Mouse (Mus musculus) cerebellum, adult 9-10 months (tissue): ENCODE data around the gene Dynlrb1.
A peak's percentile ranks its signal among the peaks of the same experiment; 100 is the strongest.

Experiments used
- DNase-seq: peaks from one replicate; pipeline ENCODE4 v3.0.0; 2022

Gene Dynlrb1

GRCm38 (mm10) chr2:155236362-155236992 is at the start of gene Dynlrb1:
TSS of gene Dynlrb1 (plus strand) at chr2:155236533.
- DNase-seq: peak; percentile 99

- DNase-seq: peak; percentile 34
Measured at GRCm38 (mm10) chr2:155207419-155207818, 28.9 kb upstream of the Dynlrb1 start.

DNA sequence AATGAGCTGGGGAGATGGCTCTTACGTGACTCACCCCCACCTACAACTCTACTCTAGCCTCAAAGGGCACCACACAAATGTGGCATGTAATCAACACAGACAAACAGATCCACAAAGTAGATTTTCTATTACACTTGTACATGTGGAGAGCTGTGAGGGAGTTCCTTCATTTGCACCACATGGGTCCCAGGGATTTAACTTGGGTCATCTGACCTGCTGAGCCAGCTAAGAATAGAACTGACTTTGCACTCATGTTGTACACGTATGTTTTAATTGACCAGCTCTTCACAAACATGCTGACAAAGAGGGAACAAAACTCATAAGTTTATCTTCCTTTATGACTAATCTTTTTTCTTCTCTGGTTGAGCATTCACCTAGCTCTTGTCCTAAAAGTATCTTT is 13.2 kb upstream of the Dynlrb1 start:
- DNase-seq: no peak

DNA sequence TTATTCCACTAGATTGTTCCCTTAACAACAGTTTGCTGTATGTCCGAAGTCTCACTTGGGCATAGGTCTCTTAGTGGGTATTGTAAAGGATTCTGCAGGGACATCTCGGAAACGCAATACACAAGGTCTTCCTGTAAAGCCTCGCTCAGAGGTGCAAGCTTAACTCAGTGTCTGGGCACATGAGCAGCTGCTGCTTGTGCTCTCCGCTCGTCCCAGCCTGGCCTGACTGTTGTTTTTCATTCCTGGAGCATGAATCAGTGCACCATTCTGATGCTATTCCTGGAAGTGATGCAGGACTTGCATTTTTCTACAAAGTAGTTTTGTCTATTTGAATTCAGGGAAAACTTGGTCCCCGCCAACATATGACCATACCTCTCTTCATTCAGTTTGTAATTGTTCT is 11.6 kb upstream of the Dynlrb1 start:
- DNase-seq: no peak

DNA sequence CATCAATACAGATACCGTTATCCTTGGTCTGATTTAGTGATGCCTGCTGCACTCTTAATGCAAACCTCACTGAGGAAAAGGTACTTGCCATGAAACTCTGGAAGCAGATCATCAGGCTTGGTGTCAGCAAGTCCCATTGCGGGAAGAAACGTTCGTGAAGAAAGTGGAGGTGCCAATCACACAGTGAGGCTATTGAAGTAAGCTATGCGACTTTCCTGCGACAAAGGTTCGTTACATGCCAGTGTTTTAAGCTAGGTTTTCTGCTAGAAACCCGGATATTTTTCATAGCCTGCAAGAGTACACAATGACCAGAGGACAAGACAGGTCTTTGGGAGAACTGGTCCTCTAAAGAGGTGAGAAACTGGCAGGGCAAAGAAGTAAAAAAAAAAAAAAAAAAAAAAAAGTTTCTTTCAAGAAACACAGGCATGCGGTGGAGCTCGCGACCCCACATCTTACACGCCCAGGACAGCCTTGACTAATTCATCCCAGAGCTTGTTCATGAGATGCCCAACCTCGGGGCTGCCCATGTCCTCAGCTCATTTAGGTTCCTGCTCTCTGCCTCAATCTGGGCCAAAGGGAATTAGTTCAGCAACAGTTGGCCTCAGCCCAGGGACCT is 479 bp upstream of the Dynlrb1 start:
- no peak for DNase-seq

DNA sequence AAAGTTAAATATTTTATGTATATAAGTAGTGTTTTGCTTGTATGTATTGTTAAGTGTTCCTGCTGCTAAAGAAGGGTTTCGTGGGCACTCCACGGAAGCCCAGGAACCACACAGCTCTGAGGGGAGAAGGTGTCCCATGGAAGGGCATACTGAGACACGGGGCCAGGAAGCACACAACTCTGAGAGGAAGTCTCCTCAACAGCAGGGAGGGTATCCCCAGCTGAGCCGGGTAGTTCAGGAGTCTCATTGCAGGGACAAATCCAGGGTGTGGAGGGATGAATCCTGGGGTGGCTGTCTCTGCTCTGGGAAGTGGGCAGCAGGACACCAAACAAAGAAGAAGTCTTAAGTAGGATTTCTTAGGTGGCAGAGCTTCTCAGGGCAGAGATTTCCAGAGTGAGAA is 943 bp downstream of the Dynlrb1 start:
- no peak for DNase-seq

DNA sequence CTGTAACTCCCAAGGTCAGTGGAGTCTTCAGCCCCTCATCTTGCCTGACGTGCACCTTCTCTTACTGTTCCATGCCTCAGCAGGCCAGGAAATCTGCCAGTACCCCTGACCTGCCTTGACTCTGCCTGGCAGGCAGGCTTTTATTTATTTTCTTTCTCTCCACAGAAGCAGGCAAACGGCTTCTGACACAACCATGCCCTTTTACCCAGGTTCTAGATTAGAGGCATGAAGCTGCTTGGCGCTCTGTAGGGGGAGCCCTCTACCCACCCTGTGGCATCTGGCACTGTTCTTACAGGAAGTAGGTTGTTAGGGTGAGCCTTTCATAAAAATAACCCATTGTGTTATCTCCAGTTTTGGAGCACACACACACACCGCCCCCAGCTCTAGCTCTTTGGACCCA is 4.6 kb downstream of the Dynlrb1 start:
- DNase-seq: no peak

DNA sequence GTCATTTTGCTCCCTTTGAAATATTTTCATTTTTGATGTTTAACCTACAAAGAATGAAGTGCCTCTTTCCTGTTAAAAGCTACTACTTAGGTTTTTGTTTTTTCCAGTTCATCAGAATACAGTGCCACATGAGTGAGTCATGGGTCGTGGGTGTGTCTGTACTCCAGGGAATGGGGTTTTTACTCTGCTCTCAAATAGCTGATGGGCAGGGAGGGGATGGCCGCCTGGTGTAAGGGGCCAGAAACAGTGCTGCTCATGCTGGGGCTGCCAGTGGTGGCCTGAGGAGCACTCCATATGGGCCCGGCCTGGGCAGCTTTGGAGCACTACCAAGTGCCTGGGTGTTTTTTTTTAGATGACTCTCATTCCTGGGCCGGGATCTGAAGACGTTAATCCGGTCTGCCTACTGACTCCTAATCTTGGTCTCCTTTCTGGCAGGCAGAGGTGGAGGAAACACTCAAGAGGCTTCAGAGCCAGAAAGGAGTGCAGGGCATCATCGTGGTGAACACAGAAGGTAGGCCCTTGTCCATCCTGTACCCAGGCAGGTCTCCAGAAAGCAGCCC is 6.0 kb downstream of the Dynlrb1 start:
- no peak for DNase-seq

DNA sequence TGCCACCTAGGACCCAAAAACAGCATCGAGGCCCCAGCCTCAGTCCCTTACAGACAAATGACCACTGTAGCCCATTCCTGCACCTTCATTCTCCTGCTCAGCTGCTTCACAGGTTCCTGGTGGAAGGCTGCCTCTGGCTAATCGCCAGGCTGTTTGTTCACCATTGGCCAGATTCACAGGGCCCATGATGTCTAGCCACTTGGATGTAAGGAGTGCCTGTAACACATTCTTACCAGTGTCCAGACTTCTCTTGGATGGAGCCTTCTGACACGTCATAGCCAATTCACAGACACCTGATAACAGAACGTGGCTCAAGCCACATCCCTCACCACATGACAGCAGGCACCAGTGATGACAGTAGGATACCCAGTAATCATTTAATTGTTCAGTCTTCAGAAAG is 9.9 kb downstream of the Dynlrb1 start:
- no peak for DNase-seq

GRCm38 (mm10) chr2:155248206-155248605 is 11.9 kb downstream of the Dynlrb1 start:
- no peak for DNase-seq

- DNase-seq: no peak
Measured at GRCm38 (mm10) chr2:155248718-155249117, 12.4 kb downstream of the Dynlrb1 start.

DNA sequence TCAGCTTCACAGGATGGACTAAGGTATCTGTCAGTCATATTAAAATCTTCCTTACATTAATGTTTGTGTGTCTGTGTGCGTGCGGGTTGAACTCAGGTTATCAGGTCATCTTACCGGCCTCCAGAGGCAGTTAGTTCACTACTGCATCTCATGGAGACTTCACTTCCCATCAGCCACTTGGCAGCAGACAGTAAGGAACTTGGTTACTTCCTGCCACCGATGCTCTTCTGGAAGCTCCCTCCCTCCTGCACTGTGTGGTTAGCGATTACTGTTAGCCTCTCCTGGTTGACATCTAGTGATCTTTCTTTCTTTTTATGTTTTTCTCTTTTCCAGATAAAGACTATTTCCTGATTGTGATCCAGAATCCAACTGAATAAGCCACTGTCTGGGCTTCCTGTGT is 13.3 kb downstream of the Dynlrb1 start:
- no peak for DNase-seq

DNA sequence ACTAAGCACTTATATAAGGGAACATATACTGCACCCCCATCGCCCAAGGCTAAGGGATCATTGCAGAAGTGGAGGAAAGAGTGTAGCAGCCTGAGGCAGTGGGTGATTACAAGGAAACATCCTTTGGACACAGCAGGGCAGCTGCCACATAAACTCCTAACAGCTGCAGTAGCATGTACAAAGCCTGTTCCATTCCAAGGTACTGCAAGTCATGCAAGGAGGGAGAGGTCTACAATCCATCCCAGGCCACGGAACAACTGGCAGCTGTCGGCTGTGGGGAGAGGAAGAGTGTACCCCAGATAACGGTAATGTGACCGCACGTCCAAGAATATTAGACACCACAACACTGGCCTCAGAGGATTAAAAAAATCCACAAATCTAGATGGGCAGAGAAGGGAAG is 29.2 kb downstream of the Dynlrb1 start:
- no peak for DNase-seq

GRCm38 (mm10) chr2:155266896-155267295 is 30.6 kb downstream of the Dynlrb1 start:
- DNase-seq: no peak

DNA sequence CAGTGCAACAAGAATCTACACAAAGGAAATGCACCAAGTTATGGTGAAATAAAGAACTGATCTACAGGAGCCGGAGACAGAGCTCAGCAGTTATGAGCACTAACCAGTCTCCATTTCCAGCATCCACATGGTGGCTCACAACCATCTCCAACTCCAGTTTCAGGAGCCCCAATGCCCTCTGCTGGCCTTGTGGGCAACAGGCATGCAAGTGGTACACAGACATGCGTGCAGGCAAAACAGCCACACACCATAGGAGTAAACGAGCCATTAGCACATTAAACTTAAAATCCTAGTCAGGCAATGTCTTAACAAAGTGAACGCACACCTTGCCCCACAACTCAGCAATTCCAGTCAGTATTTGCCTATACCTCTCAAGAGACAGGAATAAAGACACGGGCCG is 35.6 kb downstream of the Dynlrb1 start:
- no peak for DNase-seq

DNA sequence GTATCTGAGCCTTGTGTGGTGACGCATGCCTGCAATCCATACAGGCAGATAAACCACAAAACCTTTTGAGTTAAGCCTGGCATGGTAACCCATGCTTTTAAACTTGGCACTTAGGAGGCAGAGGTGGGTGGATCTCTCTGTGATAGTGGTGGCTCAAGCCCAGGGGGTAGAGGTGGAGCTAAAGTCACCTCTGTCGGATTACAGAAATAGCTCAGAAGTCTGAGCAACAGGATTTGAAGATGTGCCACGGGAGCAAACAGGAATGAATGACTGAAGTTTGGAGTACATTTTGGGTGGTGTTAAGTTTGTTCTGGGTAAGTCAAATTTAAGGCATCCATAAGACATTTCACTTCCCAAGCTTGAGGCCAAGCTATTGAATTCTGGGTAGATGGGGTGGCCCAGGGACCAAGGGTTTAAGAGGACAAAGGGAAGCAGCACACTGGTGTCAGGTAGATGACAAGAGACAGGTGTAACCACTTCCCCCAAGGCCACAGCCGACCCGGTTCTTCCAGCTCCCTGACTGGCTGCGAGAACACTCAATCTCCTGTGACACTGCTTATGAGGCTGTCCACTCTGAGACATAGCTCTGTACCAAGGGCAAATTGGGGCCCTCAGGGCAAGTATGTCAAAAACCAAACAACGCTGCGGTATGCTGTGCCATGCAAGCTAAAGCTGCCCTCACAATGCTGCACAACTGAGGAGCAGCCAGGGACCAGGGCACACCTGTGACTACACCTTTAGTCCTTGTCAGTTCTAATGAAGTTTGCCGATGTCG is 36.2 kb downstream of the Dynlrb1 start:
- DNase-seq: no peak

DNA sequence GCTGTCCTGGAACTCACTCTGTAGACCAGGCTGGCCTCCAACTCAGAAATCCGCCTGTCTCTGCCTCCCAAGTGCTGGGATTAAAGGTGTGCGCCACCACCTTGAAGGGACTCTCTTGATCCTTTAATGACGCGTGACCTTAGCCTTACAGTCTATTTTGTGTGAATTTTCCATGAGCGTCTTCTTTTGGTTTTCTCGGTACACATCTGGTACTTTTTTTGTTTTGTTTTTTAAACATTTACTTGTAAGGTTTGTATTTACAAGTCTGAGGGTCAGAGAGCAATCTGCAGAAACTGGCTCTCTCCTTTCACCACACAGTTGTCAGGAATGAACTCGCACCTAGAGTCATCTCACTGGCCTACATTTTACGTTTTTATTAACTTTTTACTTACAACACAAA is 37.3 kb downstream of the Dynlrb1 start:
- no peak for DNase-seq

DNA sequence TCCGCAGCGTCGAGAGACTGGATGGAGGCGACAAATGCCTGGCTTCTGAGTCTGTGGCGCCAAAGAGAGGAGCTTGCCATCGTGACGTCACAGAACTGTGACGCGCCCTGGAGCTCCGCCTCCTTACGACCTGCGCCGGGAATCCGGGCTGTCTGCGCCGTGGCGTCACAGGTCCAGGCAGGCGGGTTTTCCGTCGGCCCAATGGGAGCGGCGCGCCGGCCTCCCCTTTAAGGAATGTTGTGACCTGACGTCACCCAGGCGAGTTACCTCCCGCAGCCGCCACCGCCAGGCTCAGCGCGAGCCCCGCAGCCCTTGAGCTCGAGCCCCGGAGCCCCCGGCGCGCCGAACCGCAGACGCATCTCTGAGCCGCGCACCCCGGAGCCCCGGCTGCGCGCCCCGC is 39.9 kb downstream of the Dynlrb1 start, which contains the start of gene Map1lc3a:
TSS of gene Map1lc3a (plus strand) at position 103 of the 400 bp plus-strand sequence.
- DNase-seq: peak; percentile 99

DNA sequence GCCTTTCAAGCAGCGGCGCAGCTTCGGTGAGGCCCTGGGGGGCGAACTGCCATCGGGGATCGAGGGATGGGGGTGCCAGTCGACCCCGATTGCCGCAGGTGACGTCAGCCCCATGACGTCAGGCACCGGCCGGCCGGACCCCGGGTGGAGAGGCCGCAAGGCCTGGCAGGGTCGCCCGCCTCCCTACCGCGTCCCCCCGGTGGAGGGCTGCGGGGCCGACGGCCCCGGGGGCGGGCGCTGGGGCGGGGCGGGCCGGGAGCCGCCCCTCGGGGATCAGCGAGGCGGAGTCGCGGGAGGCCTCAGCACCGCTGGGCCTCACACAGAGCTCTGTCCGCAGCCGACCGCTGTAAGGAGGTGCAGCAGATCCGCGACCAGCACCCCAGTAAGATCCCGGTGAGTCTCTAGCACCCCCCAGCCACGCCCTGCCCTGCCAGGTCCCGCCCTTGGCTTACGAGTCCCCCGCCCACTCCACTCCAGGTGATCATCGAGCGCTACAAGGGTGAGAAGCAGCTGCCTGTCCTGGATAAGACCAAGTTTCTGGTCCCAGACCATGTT is 40.4 kb downstream of the Dynlrb1 start:
- DNase-seq: peak; percentile 77

DNA sequence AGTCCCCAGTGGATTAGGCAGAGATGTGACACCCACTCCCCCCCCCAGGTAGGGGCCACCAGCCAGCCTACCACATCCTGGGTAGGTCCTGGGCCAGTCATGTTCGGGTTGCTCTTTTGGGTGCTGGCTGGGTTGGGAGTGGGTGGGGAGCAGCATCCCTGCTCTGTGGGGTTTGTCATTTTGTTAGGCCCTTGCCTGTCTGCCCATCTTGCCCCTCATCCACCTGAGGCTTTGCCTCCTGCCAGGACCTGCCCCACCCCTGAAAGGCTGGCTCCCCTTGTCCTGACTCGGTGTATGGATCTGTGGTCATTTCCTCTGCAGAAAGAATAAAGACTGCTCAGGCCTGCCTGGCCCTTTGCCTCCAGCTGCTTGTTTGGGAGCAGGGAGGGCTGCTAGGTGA is 41.4 kb downstream of the Dynlrb1 start:
- DNase-seq: peak; percentile 48

DNA sequence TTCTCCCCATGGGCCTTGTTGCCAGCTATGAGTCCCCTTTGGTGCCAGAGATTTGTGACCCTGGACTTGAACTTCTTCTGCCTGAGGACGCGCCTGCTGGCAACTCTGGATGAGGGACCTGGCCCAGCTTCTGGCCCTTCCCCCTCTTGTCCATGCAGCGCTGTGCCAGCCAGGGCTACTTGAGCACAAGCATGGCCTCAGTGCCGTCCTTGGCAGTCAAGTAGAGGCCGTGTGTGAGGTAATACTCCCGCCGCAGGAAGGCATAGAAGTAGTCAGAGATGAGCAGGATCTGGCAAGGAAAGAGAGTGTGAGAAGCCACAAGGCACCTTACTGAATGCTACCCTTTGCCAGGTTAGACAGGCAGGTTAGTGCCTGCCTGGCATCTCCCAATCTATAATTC is 42.0 kb downstream of the Dynlrb1 start:
- peak; percentile 63 for DNase-seq

DNA sequence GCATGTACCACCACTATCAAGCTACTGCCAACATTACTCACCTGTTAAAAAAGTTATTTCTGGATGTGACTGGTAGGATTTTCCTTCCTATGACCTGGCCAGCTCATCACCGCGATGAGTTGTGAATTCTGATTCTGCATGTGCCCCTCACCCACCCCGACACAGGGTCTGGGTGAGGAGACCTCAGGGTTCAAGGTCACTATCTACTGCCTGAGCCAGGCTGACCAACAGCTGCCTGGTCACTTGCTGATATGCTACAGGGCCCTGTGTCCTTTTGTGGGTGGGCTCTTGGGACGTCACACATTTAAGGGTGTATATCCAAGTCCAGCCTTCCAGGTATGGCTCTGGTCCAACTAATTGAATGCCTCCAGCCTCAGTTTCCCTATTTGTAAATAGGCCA is 42.8 kb downstream of the Dynlrb1 start:
- peak; percentile 39 for DNase-seq

- DNase-seq: no peak
Measured at GRCm38 (mm10) chr2:155280116-155280515, 43.8 kb downstream of the Dynlrb1 start.

DNA sequence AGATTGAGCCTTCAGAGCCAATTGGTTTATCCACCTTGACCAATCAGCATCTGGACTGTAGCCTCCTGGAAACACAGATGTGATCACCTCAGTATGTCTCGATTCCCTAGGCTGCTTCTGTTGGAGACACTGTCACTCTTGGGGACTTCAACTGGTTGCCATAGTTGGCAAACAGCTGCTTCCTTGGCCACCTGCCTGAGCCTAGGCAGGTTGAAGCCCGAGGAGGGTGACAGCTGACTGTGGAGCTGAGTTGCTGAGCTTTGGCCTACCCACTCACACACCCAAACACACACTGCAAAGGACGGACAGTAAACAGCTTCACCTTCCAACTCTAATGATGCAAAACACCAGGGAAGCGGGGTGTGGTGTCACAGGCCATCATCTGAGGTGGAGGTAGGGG is 47.5 kb downstream of the Dynlrb1 start:
- no peak for DNase-seq
